Mouse (Mus musculus) forelimb bud, embryonic 11.5 days (tissue): ENCODE results near the gene Hck.
A peak's percentile ranks its signal among the peaks of the same experiment; 100 is the strongest.

ENCODE experiments used
- DNase-seq: peaks from one replicate; pipeline ENCODE4 v3.0.0-alpha.2; 2012; ENCODE audit warnings: low read depth, low spot score

Gene Hck

GRCm38 (mm10) chr2:153151026-153151425, 42.8 kb downstream of the Hck start:
- DNase-seq = no peak

GRCm38 (mm10) chr2:153151926-153152665, 43.8 kb downstream of the Hck start:
- DNase-seq = no peak

DNA sequence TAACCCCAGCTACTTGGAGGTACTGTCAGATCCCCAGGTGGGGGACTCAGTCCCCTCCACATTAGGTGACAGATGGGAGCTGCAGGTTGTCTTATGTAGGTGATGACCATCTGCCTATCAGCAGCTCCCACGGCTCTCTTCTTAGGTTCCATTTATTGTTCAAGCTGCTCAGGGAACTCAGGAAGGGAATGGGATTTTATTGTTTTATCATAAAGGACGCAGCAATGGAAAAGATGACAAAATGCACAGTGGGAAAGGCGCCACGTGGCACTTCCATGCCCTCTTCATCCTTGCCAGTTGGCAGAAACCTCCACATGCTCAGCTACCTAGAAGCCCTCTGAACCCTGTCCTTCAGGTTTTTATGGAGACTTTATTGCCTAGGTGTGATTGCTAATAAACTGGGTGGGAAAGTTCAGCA, 44.8 kb downstream of the Hck start:
- DNase-seq = no peak

DNA sequence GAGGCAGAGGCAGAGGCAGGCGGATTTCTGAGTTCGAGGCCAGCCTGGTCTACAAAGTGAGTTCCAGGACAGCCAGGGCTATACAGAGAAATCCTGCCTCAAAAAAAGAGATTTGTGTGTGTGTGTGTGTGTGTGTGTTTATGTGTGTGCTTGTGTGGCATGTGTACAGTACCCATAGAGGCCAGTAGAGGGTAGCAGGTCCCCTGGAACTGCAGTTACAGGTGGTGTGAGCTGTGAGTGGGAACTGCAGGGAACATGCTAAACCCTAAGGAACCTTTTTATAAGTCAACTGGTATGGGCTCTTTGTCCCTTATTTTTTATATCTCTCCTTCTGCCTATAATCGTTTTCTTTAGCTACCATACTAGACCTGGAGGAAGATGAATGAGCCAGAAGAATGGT, 49.0 kb downstream of the Hck start:
- DNase-seq = no peak

DNA sequence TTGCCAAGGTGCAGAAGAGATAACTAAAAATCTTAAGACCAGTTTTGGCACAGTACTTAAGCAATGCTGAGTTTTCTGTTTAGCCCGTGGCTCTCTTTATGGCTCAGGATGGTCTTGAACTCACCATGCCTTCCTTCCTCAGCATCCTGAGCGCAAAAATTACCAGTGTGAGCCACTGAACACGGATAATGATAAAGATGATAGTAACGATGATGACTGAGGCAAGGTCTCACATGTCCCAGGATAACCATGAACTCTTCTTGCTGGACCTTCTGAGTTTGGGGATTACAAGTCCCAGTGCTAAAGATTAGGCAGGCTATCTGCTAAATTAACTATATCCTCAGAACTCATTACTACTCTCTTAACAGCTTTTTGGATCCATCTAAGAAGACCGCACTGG, 51.9 kb downstream of the Hck start:
- DNase-seq = no peak

GRCm38 (mm10) chr2:153160844-153161683, 52.8 kb downstream of the Hck start, which contains the start of gene Tm9sf4:
Gene Tm9sf4 (plus strand): TSS chr2:153161303.
- peak; percentile 92 for DNase-seq

- no peak for DNase-seq
Observed at GRCm38 (mm10) chr2:153161684-153162080, 53.4 kb downstream of the Hck start.

DNA sequence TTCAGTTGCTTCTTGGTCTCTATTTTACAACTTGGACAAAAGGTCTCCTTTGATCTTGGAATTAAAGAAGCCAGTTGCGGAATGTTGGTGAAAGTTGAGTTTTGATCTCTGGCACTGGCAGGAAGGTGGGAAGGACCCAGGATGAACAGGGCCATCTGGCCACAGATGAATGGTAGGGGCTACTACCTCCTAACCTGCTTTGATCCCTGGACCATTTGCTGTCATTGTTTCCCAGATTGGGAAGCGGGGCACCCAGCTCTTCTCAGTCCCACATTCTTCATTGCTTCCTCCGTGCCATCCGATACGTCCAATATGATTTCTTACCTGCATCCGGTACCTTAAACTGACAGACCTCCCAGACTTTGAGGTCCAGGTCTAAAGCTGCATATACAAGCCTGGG, 58.9 kb downstream of the Hck start:
- DNase-seq = no peak

DNA sequence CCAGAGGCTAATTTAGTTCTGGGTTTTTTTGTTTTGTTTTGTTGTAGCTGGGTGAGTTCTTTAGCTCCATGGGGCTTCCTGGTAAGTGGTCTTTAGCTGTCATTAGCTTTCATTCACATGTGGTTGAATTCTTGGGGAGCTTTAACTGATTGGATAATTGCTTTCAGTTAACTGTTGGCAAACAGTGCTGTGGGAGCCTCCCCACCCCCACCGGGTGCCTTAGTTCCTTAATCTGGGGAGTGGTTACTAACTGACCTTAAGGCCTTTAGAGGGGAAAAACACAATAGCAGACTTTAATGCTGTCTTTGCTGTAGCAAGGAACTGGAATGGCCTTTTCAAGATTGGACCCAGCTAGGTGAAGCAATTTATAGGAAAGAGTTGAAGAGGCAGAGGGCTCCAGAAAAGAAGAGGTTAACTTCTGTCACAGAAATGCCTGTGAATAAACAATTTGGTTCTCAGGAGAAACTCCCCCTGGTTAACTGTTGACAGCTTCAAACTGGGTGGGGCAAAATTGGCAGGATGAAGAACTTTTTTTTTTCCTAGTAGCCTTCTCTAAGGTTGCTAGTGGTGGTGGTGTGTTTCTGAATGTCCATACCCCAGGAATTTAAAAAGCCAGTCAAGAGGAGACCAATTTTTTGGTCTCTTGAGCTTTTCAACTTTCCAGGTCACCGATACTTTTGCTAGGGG, 60.0 kb downstream of the Hck start:
- DNase-seq = no peak

DNA sequence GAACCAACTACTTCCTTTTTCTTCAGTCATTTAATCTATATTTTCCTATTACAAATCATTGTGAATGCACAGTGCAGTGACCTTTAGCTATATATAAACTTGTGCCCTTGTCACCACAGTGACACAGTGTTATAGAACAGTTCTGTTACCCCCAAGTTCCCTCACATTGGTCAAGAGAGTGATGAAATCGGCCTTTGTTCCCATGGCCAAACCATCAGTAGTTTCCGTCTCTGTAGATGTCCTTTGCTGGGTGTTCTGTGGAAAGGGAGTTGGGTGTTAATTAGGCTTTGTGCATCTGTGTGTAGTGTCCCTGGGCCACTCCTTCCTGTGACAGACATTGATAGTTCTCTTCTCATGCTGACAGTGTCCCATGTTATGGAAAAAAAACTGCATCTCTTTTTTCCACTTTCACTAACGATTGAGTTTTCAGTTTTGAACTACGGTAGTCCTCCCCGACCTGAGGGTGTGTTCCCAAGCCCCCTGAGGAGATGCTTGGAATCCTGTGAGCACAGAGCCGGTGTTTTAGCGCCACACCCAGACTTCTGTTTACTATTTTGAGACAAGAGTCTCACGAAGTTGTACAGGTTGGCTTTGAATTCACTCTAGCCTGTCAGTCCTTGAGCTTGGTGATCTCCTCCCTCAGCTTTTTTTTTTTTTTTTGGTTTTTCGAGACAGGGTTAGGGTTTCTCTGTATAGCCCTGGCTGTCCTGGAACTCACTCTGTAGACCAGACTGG, 62.4 kb downstream of the Hck start:
- DNase-seq = no peak

- no peak for DNase-seq
Observed at GRCm38 (mm10) chr2:153171966-153172365, 63.7 kb downstream of the Hck start.

- no peak for DNase-seq
Observed at GRCm38 (mm10) chr2:153175995-153176570, 67.8 kb downstream of the Hck start.

DNA sequence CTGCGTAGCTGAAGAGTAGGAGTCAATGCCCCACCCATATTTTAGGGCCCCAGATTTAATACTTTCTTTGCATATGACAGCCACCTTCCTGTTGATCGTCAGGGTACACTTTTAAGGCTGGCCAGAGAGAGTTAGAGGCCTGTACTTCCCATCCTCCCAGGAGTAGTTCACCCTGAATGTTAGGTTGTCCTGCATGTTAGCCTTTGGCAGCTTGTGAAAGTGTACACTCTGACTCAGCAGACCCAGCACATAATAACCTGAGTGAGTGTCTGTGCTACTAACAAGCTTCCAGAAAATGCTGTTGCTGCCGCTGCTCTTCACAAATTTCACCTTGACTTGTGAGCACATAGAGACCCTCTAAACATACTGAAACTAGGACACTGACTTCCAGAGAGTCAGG, 68.9 kb downstream of the Hck start:
- no peak for DNase-seq

DNA sequence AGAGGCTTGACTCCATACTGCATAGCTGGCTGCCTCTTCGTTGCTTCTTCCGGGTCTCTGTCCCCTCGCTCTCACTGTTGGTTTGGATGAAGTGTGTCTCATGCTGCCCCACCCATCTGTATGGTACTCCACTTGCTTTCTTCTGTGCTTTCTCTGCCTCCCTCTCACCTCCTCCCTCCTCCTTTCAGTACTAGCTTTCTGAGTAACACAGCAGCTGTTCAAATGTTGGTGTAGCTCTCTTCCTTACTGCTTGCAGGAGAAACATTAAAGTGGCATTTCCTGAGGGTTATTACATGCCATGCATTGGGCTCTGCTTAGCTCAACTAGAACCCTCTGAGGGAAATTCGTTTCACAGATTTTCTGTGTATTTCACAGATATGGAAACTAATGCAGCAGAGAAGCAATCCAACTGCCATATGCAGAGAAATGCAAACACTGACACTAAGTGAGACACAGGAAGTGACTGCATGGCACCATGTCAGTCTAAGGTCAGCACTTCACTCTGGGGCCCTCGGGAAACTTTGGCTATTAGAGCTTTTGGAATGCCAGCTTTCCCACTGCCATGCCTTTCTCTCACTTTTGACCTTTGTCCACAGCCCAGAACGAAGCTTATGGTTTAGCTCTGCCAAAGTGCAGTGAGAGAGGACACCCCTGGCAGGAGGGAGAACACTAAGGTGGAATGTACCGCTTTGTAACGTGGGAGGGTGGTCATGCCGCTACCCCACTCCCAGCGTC, 71.0 kb downstream of the Hck start:
- DNase-seq = no peak

DNA sequence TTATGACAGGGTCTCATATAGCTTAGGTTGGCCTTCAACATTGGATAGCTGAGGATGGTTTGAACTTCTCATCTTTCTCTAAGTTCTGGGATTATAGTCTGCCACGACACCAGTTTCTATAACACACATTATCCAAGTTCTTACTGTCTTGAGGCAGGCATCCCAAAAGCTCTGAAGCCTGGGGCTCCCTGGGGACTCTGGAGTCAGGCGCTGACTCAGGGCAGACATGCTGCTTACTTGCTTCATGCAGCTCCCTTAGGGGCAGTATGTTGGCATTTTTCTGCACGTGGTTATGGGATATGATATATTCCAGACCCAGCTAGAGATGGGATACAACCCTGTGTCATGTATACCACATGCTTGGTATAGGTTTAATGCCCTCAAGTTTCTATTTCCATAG, 71.7 kb downstream of the Hck start:
- no peak for DNase-seq

DNA sequence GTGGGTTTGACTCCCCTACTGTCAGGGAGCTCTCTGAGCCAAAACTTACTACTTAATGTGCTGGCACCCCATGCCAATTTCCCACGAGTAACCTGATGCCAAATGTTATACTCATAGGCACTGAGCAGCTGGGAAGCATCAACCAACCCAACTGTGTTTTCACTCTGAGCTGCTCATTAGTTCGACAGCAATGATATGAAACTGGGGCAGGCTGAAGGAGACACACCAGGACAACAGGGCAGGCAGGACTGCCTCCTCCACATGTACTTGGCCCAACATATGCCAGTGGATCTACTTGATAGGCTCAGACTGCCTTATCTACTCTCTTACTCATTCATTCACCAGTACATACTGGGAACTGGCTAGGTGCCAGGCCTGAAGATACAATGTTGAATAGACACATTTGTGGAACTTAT, 77.9 kb downstream of the Hck start:
- no peak for DNase-seq

DNA sequence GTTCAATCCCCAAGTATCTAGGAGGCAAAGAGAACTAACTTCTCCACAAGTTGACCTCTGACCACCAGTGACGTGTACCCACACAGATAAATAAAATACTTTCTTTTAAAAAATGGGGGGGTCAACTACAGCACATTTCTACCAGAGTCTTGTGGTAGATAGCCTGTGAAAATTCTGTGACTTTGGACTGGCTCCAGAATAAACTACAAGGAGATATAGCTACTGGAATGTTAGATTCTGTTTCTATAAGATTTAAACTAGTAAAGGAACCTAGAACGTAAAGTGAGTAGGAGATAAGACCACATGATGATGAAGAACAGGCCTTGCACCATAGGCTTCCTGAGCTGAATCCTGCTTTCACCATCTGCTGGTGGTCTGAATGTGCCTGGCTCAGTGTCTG, 79.6 kb downstream of the Hck start:
- no peak for DNase-seq

DNA sequence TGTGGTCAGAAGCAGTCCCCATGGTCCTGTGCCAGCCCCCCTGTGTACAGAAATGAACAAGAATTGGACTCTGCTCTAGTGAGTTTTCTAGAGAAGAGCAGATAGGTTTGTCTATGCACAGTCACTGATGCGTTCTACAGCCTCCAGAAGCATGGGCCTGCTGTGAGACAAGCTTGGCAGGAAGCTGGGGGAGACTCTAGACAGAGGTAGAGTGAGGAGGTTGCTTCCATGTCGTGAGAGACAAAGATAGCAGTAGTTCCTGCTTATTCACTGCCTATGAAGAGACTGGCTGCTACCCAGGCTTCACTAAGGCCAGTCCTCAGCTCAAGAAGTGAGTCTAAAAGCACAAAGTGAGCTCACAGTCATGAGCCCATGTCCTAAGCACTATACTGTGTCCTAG, 83.0 kb downstream of the Hck start:
- DNase-seq = no peak

DNA sequence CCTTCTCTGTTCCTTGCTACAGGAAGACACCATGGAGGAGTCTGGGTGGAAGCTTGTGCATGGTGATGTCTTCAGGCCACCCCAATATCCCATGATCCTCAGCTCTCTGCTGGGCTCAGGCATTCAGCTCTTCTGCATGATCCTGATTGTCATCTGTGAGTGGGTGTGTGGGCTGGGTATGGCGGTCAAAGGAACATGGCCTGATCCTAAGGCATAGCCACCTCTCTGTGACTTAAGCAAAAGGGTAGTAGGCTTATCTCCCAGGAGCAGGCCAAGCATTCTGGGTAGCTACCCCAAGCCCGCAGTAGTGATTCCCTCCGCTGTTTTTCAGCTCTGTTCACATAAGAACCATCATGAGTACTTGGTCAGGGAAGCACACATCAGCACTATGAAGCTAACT, 86.0 kb downstream of the Hck start:
- no peak for DNase-seq

DNA sequence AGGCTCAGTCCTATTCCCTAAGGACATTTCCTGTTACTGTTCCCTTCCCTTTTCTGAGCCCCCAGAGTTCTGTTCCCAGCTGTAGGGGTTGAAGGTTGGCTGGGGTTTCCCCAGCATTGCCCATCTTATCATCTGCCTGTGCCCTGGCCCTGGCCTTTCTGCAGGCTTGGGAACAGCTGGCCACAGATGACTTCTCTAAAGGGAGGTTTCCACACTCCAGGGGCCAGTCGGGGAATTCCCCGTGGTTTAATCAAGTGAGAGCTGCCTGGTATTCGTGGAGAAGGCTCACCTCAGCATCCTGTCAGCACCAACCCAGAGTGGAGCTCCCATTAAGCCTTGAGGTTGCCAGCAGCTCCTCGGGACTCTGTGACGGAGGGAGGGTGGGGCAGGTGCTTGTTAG, 90.2 kb downstream of the Hck start:
- DNase-seq = no peak

GRCm38 (mm10) chr2:153199114-153199513, 90.8 kb downstream of the Hck start:
- no peak for DNase-seq
